Mouse (Mus musculus): Measurements from ENCODE around the gene Eif5.

- TF ChIP-seq POLR2A (IDR thresholded peaks at IDR 0.05; ENCODE audit: insufficient read length, low read depth), result no peak
- TF ChIP-seq MAX (IDR thresholded peaks at IDR 0.05; ENCODE audit: low read depth), result no peak
- TF ChIP-seq USF1 (IDR thresholded peaks at IDR 0.05; ENCODE audit: low read depth), result no peak
- no peak for TF ChIP-seq MYOG (IDR thresholded peaks at IDR 0.05; ENCODE audit: control insufficient read depth in 1 of 3, insufficient read depth in 1 of 3, insufficient read length in 2 of 3, low read depth in 2 of 3)
- TF ChIP-seq POLR2AphosphoS2 (IDR thresholded peaks at IDR 0.05; ENCODE audit: insufficient read length, low read depth), result no peak
- TF ChIP-seq REST (IDR thresholded peaks at IDR 0.05; ENCODE audit: insufficient read depth, insufficient read length), result no peak
- no peak for TF ChIP-seq MYOD1 (IDR thresholded peaks at IDR 0.05; ENCODE audit: control insufficient read depth in 1 of 3, insufficient read length in 2 of 3, low read depth in 2 of 3)
- no peak for TF ChIP-seq TCF12 (IDR thresholded peaks at IDR 0.05; ENCODE audit: insufficient read depth, poor library complexity, severe bottlenecking)
- TF ChIP-seq E2F4 (IDR thresholded peaks at IDR 0.05; ENCODE audit: insufficient read depth), result no peak
- no peak for TF ChIP-seq TCF3 (IDR thresholded peaks at IDR 0.05; ENCODE audit: insufficient read length, low read depth)
- TF ChIP-seq SRF (IDR thresholded peaks at IDR 0.05; ENCODE audit: control insufficient read depth, insufficient read length, low read depth), result no peak
- TF ChIP-seq CEBPB (IDR thresholded peaks at IDR 0.05; ENCODE audit: insufficient read depth, poor library complexity, severe bottlenecking), result no peak
Observed at GRCm38 (mm10) chr12:111539041-111539345, 1.2 kb downstream of the Eif5 start.
